Mouse (Mus musculus) limb, embryonic 10.5 days (tissue): ENCODE measurements at regions not wholly inside any gene's neighbourhood (a gene's known extent, or its start where the extent isn't known, plus 50 kb on each side); places are given as distances from the start of the nearest gene placed in this dataset.

ENCODE experiments used
- DNase-seq: peaks from one replicate; pipeline ENCODE4 v3.0.0-alpha.2; 2017; ENCODE audit warnings: low spot score
- H3K27ac ChIP-seq: fragments of 300-500 bp; sonication (generic); 2 replicates; pipeline ENCODE4 v1.5.1; 2016; ENCODE audit warnings: mild to moderate bottlenecking
- H3K27me3 ChIP-seq: fragments of 300-500 bp; sonication (generic); 2 replicates; pipeline ENCODE4 v1.6.1; 2016; ENCODE audit warnings: low read depth, mild to moderate bottlenecking; ENCODE audit not compliant: poor library complexity, severe bottlenecking
- H3K36me3 ChIP-seq: fragments of 300-500 bp; sonication (generic); 2 replicates; pipeline ENCODE4 v1.6.1; 2016; ENCODE audit warnings: mild to moderate bottlenecking, moderate library complexity
- H3K4me1 ChIP-seq: fragments of 300-500 bp; sonication (generic); 2 replicates; pipeline ENCODE4 v1.6.1; 2016
- H3K4me3 ChIP-seq: fragments of 300-500 bp; sonication (generic); 2 replicates; pipeline ENCODE4 v1.5.1; 2016; ENCODE audit warnings: mild to moderate bottlenecking, moderate library complexity
- H3K9me3 ChIP-seq: fragments of 300-500 bp; sonication (generic); replicated peaks from 2 replicates; pipeline ENCODE4 v1.6.1; 2016; ENCODE audit warnings: mild to moderate bottlenecking
- WGBS: fragments of 180-500 bp; shearing (Covaris S2); methylation state at CpG from one replicate; pipeline ENCODE4 v1.1.7; 2016; 5-methylcytosine and 5-hydroxymethylcytosine counted together

- Histone ChIP-seq H3K9me3 (no peaks in the 10 kb centered on the region), H3K4me3 (no peak overlapping the region), H3K4me1 (no peaks in the 10 kb centered on the region), H3K27ac (no peak overlapping the region), H3K36me3 (no peaks in the 10 kb centered on the region), H3K27me3 (no peaks in the 10 kb centered on the region)
- no peak for DNase-seq
- WGBS = 58% methylated on average over 6 of the region's 6 CpGs
These were observed 272.7 kb upstream of the Spred2 start for GRCm38 (mm10) chr11:19651522-19651921.

DNA sequence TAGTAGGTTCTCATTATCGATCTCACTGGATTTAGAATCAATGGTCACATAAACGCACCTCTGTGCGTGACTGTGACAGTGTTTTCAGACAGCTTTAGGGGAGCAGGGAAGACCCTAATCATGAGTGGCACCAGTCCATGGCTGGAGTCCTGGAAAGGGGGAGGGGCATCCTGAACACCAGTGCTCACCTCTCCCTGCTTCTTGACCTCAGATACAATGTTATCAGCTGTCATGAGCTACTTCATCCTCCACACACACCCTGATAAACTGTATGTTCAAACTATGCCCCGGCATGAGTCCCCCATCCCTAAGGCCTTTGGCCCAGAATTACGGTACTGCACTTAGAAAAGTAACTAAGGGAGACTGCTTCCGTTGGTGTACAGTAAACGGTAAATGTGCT is 272.2 kb upstream of the Spred2 start:
- Histone ChIP-seq H3K27ac (no peak overlapping the region), H3K4me1 (no peaks in the 10 kb centered on the region), H3K36me3 (no peaks in the 10 kb centered on the region), H3K9me3 (no peaks in the 10 kb centered on the region), H3K4me3 (no peak overlapping the region), H3K27me3 (no peaks in the 10 kb centered on the region)
- no peak for DNase-seq
- 91% methylated on average over 7 of the region's 7 CpGs for WGBS

DNA sequence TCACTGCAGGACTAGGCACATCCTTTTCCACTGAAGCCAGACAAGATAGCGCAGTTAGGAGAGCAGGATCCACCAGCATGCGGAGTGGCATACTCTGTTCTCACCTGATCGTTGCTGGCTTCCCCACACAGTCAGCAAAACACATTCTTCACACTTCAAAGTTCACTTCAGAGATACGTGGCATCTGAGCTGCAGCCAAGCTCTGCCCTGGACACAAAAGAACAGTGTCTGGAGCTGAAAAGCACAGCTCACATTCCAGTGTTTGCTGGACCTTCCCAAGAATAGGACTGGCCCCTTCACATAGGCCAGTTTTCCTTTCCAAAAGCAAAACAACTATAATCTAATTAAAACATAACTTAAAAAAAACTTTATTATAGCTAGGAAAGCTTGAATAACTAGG is 264.7 kb upstream of the Spred2 start:
- Histone ChIP-seq H3K27me3 (no peaks in the 10 kb centered on the region), H3K4me1 (no peaks in the 10 kb centered on the region), H3K4me3 (no peak overlapping the region), H3K27ac (no peak overlapping the region), H3K9me3 (no peaks in the 10 kb centered on the region), H3K36me3 (no peaks in the 10 kb centered on the region)
- WGBS = 72% methylated on average over 4 of the region's 4 CpGs
- no peak for DNase-seq

DNA sequence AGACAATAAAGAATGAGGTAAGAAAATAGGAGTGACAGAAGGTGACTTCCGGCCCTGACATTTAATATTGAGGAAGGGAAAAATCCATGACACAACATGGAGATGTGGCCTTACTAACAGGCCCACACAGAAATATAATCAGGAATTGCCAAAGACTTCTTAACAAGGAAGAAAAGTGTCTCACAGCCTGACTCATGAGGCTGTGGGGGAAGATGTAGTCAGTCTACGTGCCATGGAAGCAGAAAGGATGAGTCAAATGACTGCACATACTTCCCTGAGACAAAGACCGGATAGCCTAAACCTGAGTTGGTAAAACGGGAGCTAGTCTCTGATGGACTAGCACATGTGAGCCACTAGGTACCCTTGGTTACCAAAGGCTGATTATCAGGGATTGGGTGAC is 257.4 kb upstream of the Spred2 start:
- peaks cover 18% of the 10 kb centered on the region for H3K4me1 ChIP-seq

DNA sequence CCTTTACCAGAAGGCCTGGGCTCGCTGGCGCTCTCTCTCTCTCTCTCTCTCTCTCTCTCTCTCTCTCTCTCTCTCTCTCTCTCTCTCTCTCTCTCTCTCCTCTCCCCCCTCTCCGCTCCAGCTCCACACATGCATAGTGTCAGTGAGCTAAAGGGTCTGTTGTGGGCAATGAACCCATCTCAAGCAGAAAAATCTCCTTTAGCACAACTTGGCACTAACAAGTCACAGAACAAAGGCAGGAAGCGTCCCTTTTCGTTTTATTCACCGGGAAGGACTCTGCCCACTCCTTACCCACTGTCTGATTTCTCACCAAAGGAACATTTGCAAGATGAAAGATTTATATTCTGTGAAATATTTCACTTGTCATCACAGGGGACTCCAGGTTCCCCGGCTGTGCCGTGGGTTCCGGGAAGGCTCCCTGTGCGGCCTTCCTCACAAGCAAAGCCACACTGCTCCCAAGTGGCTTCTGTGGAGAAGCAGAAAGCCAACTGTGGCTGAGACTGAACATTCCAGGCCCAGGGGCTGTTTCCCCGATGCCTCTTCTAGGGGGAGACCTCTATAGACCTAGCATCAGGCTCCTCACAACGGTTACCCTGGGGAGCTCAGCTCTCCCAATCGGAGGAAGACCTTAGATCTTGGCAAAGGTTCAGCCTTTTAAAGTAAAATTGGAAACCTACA is 253.2 kb upstream of the Spred2 start:
- 43% methylated on average over 13 of the region's 13 CpGs for WGBS
- H3K27me3 ChIP-seq = peaks cover 5% of the 10 kb centered on the region
- H3K27ac ChIP-seq = peak overlapping the region; percentile 66
- H3K36me3 ChIP-seq = no peaks in the 10 kb centered on the region
- no peak overlapping the region for H3K4me3 ChIP-seq
- peak; percentile 64 for DNase-seq
- H3K9me3 ChIP-seq = no peaks in the 10 kb centered on the region
- peaks cover 27% of the 10 kb centered on the region for H3K4me1 ChIP-seq

More for the DNA sequence above, 257.4 kb upstream of the Spred2 start:
- 94% methylated on average over 4 of the region's 4 CpGs for WGBS
- Histone ChIP-seq H3K27me3 (peaks cover 5% of the 10 kb centered on the region), H3K36me3 (no peaks in the 10 kb centered on the region), H3K9me3 (no peaks in the 10 kb centered on the region), H3K4me3 (no peak overlapping the region), H3K27ac (no peak overlapping the region)
- DNase-seq = no peak

DNA sequence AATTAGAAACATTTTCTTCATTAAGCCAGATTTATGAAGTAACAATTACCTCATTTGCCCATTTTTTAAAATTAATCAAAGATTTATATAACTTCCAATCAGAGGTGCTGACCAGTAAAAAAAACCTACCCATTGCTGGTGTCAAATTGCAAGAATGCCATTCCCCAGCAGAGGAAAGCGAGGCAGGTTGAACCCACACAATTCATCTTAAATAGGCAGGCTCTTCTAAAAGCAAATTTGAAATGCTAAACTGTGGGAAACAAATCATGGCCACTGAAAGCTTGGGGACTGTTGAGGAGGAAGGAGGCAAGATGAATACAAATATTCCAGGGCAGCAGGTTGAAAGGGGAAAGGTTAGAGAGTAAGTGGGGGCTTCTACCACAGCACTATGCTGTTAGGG is 251.2 kb upstream of the Spred2 start:
- WGBS = 18% methylated on average over 1 of the region's 1 CpGs

GRCm38 (mm10) chr11:19676514-19676913 is 247.7 kb upstream of the Spred2 start:
- no peak overlapping the region for H3K4me3 ChIP-seq
- DNase-seq = no peak
- H3K9me3 ChIP-seq = no peaks in the 10 kb centered on the region
- no peak overlapping the region for H3K27ac ChIP-seq
- 95% methylated on average over 1 of the region's 1 CpGs for WGBS
- H3K4me1 ChIP-seq = peaks cover 11% of the 10 kb centered on the region
- no peaks in the 10 kb centered on the region for H3K27me3 ChIP-seq
- H3K36me3 ChIP-seq = no peaks in the 10 kb centered on the region

More for the DNA sequence above, 251.2 kb upstream of the Spred2 start:
- H3K27me3 ChIP-seq = peaks cover 5% of the 10 kb centered on the region
- H3K27ac ChIP-seq = no peak overlapping the region
- H3K9me3 ChIP-seq = no peaks in the 10 kb centered on the region
- DNase-seq = peak; percentile 35
- no peaks in the 10 kb centered on the region for H3K36me3 ChIP-seq
- no peak overlapping the region for H3K4me3 ChIP-seq
- peaks cover 27% of the 10 kb centered on the region for H3K4me1 ChIP-seq

GRCm38 (mm10) chr11:19679041-19679440 is 245.1 kb upstream of the Spred2 start:
- 88% methylated on average over 2 of the region's 2 CpGs for whole genome bisulfite sequencing
- Histone ChIP-seq H3K36me3 (no peaks in the 10 kb centered on the region), H3K4me1 (no peaks in the 10 kb centered on the region), H3K9me3 (no peaks in the 10 kb centered on the region), H3K27me3 (no peaks in the 10 kb centered on the region), H3K27ac (no peak overlapping the region), H3K4me3 (no peak overlapping the region)
- no peak for DNase-seq

DNA sequence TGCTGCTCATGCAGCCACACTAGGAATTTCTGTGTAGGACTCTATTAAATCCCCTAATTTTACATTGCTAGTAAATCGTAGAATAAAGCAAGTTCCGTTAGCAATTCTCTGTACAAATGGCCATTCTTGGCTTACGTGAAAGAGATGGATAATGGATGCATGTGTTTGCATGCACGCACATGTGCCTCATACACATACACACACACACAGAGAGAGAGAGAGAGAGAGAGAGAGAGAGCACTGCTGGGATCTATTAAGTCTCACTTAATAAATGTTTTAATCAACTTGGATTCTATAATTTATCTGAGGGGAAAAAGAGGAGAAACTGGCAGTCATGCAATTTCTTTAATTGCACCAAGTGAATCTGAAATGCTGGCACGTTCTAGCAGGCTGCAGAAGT is 244.5 kb upstream of the Spred2 start:
- 89% methylated on average over 5 of the region's 5 CpGs for WGBS
- Histone ChIP-seq H3K27me3 (no peaks in the 10 kb centered on the region), H3K27ac (no peak overlapping the region), H3K9me3 (no peaks in the 10 kb centered on the region), H3K4me1 (no peaks in the 10 kb centered on the region), H3K36me3 (no peaks in the 10 kb centered on the region), H3K4me3 (no peak overlapping the region)
- DNase-seq = no peak

DNA sequence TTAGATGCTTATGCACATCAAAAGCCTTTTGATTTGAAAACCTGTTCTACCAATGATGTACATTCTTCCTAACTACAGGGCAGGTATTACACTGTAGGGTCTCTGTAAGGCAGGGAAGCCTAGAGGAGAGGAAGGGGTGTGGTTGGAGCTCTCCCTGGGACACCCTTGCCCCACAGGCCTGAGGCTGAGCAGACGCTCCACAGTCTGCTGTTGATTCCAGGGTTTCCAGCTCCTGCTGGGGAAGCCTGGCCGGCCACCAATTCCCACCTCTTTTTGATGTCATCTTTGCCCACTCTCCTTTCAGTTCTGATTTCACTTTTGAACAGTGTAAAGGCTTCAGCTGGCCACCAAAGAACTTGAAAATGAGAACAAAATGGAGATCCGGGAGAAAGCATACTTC is 223.0 kb upstream of the Spred2 start:
- Histone ChIP-seq H3K4me3 (no peak overlapping the region), H3K9me3 (no peaks in the 10 kb centered on the region), H3K36me3 (no peaks in the 10 kb centered on the region), H3K27ac (no peak overlapping the region), H3K4me1 (peaks cover 10% of the 10 kb centered on the region), H3K27me3 (peaks cover 7% of the 10 kb centered on the region; the same call in 1 of the 2 replicates)
- 63% methylated on average over 3 of the region's 3 CpGs for WGBS
- no peak for DNase-seq

DNA sequence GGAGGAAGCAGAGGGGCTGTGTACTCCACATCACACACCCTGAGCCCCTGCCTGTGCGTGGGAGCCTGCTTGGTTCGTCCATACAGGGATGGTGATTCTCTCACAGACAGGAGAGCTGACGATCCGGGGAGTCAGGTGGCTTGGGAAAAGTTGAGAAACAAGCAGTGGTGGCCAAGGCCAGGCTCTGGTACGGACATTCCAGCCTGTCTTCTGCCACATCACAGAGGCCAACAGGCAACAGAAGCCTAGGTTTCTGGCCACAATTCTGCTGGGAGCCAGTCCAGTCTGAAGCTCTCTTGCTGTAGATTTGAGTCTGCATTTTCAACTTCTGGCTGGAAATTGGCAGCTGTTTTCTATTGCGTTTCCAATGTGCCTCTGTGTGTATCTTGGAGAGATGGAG is 215.4 kb upstream of the Spred2 start:
- Histone ChIP-seq H3K4me1 (peaks cover 15% of the 10 kb centered on the region), H3K27me3 (no peaks in the 10 kb centered on the region), H3K9me3 (no peaks in the 10 kb centered on the region), H3K36me3 (no peaks in the 10 kb centered on the region), H3K4me3 (no peak overlapping the region), H3K27ac (no peak overlapping the region)
- WGBS = 87% methylated on average over 6 of the region's 6 CpGs
- DNase-seq = no peak

DNA sequence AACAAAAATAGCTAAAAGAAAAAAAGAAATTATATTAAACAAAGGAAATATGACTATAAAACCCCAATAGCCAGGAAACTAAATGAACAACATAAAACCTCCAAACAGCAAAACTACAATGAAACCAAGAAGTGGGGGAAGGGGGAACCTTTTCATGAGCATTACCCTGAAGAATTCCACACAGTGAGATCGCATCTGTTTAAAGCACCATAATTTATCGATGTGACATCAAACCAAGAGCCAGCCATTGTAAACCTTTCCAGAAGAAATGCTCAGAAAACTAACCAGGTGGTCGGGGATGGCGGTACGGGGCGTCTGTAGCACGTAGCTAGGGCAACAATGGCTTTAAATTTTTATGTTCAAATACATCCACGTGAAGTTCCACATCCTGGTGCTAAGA is 214.8 kb upstream of the Spred2 start:
- H3K36me3 ChIP-seq = no peaks in the 10 kb centered on the region

GRCm38 (mm10) chr11:19713091-19713490 is 211.1 kb upstream of the Spred2 start:
- 76% methylated on average over 8 of the region's 8 CpGs for WGBS
- H3K36me3 ChIP-seq = no peaks in the 10 kb centered on the region
- H3K4me3 ChIP-seq = no peak overlapping the region
- H3K27me3 ChIP-seq = no peaks in the 10 kb centered on the region
- peaks cover 22% of the 10 kb centered on the region for H3K4me1 ChIP-seq
- no peak overlapping the region for H3K27ac ChIP-seq
- no peaks in the 10 kb centered on the region for H3K9me3 ChIP-seq
- DNase-seq = no peak

More for the DNA sequence above, 214.8 kb upstream of the Spred2 start:
- no peak for DNase-seq
- Histone ChIP-seq H3K4me3 (no peak overlapping the region), H3K27me3 (no peaks in the 10 kb centered on the region), H3K4me1 (peaks cover 20% of the 10 kb centered on the region), H3K9me3 (no peaks in the 10 kb centered on the region), H3K27ac (no peak overlapping the region)
- 79% methylated on average over 8 of the region's 8 CpGs for WGBS

GRCm38 (mm10) chr11:19713597-19713996 is 210.6 kb upstream of the Spred2 start:
- no peaks in the 10 kb centered on the region for H3K27me3 ChIP-seq
- H3K9me3 ChIP-seq = no peaks in the 10 kb centered on the region
- WGBS = 84% methylated on average over 20 of the region's 20 CpGs
- H3K4me3 ChIP-seq = no peak overlapping the region
- H3K4me1 ChIP-seq = peaks cover 21% of the 10 kb centered on the region
- H3K27ac ChIP-seq = 0 out of 2 replicates have a peak overlapping the region, but pooled peaks have one; percentile 14
- H3K36me3 ChIP-seq = no peaks in the 10 kb centered on the region
- DNase-seq = no peak
